Mouse (Mus musculus): ENCODE measurements around the gene Cdc34b. TPM values are rescaled to one million over a fixed set of nuclear protein-coding genes. Genes with fewer than 3 reads are reported as not detected.

Cdc34b gene
- not detected for total RNA-seq (2023)

GRCm38 (mm10) chr11:94741732-94742272 is at the start of gene Cdc34b:
Gene Cdc34b, plus strand, starts transcription at chr11:94741782.

GRCm38 (mm10) chr11:94704472-94704871 is 37.1 kb upstream of the Cdc34b start, which contains the start of gene Gm11541:
Gene Gm11541, minus strand, starts transcription at chr11:94704499.

GRCm38 (mm10) chr11:94782603-94783002 is 41.0 kb downstream of the Cdc34b start, which contains the start of gene Tmem92:
Gene Tmem92, minus strand, starts transcription at chr11:94782703.

Other genes starting within 250 kb of the Cdc34b start
- gene Epn3, start 241.8 kb upstream of the Cdc34b start, total RNA-seq (2023), result not detected
- under 1 TPM; 0.13 TPM for gene Mycbpap, start 220.0 kb upstream of the Cdc34b start, total RNA-seq (2023)
- gene Rsad1, start 192.5 kb upstream of the Cdc34b start, total RNA-seq (2023), result under 1 TPM; 0.26 to 0.62 TPM
- gene Chad, start 176.7 kb upstream of the Cdc34b start, total RNA-seq (2023), result not detected
- 1 to 10 TPM; 2.8 to 3.0 TPM for gene Acsf2, start 139.9 kb upstream of the Cdc34b start, total RNA-seq (2023)
- 10 to 100 TPM; 58.3 to 59.1 TPM for gene Lrrc59, start 112.0 kb upstream of the Cdc34b start, total RNA-seq (2023)
- gene Mrpl27, start 88.0 kb upstream of the Cdc34b start, total RNA-seq (2023), result 10 to 100 TPM; 17.2 to 18.0 TPM
- gene Eme1, start 87.8 kb upstream of the Cdc34b start, total RNA-seq (2023), result 10 to 100 TPM in 1 of 2 experiments, 1 to 10 TPM in 1; 9.3 to 10.4 TPM
- gene Xylt2, start 64.3 kb upstream of the Cdc34b start, total RNA-seq (2023), result 1 to 10 TPM; 5.5 to 6.7 TPM
- gene Gm11541, start 37.3 kb upstream of the Cdc34b start, total RNA-seq (2023), result not detected
- not detected for gene Tmem92, start 40.9 kb downstream of the Cdc34b start, total RNA-seq (2023)
- 100 to 1,000 TPM; 370 to 474 TPM for gene Col1a1, start 194.4 kb downstream of the Cdc34b start, total RNA-seq (2023)
- gene Hils1, start 225.8 kb downstream of the Cdc34b start, total RNA-seq (2023), result not detected
- not detected for gene Sgca, start 234.5 kb downstream of the Cdc34b start, total RNA-seq (2023)
- gene Ppp1r9b, start 249.3 kb downstream of the Cdc34b start, total RNA-seq (2023), result 100 to 1,000 TPM; 111 to 115 TPM